Comparison of ENCODE assay signal across 24 mouse cellular contexts in the genomic region with DNA sequence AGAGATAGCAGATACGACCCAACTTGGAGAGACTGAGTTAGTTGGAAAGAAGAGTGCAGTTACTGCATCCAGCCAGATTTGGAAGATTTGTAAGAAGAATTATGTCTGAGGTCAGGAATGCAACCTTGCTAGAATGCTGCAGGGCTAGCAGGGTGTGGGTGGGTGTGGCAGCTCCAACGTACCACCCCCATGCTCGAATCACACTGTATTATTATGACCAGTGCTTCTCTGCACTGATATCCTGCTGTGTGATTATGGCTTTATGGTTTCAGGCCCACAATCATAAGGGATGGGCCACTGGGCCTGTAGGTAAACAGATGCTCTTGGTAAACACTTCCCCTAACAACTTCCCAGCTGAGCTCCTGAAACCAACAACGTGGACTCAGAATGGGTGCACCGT.
DNase-seq lines count a peak whose midpoint lies in the region; ATAC-seq lines count a peak whose summit lies in the region.
"Had no signal": no experiment of that assay in that cellular context is flagged by ENCODE, and none has a peak within 500 bp of the region (broad histone marks: within the 10 kb centered on the region; RNA-seq: fewer than 3 reads in every experiment).

No protein-coding gene starts in this region.

- no peak overlapping the region for H3K9ac ChIP-seq in stomach, embryonic 14.5 days (replicated peaks; ENCODE audit: low read depth, low read length)
- H3K9ac ChIP-seq: embryonic facial prominence, embryonic 13.5 days; hindbrain, embryonic 13.5 days had no signal

- no peak overlapping the region for H3K4me3 ChIP-seq in stomach, embryonic 14.5 days (ENCODE audit: low read depth, low read length)
- H3K4me3 ChIP-seq: embryonic facial prominence, embryonic 13.5 days; erythroblast, embryonic 14.5 days; forebrain, embryonic 10.5 days; heart, embryonic 10.5 days; hindbrain, embryonic 13.5 days had no signal

- 0 out of 2 replicates have a peak, but pooled peaks have one; percentile 25 for ATAC-seq in stomach, embryonic 14.5 days (ENCODE audit: insufficient number of reproducible peaks, insufficient read depth, low FRiP score, low read depth)
- ATAC-seq: CD4-positive, CD25-positive, alpha-beta regulatory T cell, adult 4 months; forebrain, embryonic 14.5 days; hindbrain, postnatal 0 days had no signal

- no peaks in the 10 kb centered on the region for H3K36me3 ChIP-seq in stomach, embryonic 14.5 days (ENCODE audit: control insufficient read depth, insufficient read depth, low read length)
- H3K36me3 ChIP-seq: embryonic facial prominence, embryonic 13.5 days; forebrain, embryonic 10.5 days; heart, embryonic 10.5 days; hindbrain, embryonic 13.5 days had no signal

- H3K4me1 ChIP-seq in stomach, embryonic 14.5 days (ENCODE audit: control insufficient read depth, insufficient read depth, low read length): no peaks in the 10 kb centered on the region
- H3K4me1 ChIP-seq: embryonic facial prominence, embryonic 13.5 days had no signal

- 69% methylated on average over 5 of the region's 5 CpGs for WGBS in stomach, embryonic 14.5 days

- H3K9me3 ChIP-seq in stomach, embryonic 14.5 days (ENCODE audit: control insufficient read depth, low read depth, low read length): no peaks in the 10 kb centered on the region
- H3K9me3 ChIP-seq: embryonic facial prominence, embryonic 13.5 days; forebrain, embryonic 10.5 days; heart, embryonic 10.5 days; hindbrain, embryonic 13.5 days had no signal

- H3K27me3 ChIP-seq in stomach, embryonic 14.5 days (ENCODE audit: control insufficient read depth, insufficient read depth, low read length): no peaks in the 10 kb centered on the region
- H3K27me3 ChIP-seq: embryonic facial prominence, embryonic 13.5 days; hindbrain, embryonic 13.5 days had no signal

- H3K4me2 ChIP-seq in stomach, embryonic 14.5 days (replicated peaks; ENCODE audit: low read depth, low read length): no peak overlapping the region
- H3K4me2 ChIP-seq: embryonic facial prominence, embryonic 13.5 days; hindbrain, embryonic 13.5 days had no signal

- DNase-seq in urinary bladder, postnatal 14 days (ENCODE audit: low spot score): peak; percentile 34
- no peak for DNase-seq in urinary bladder, postnatal 4 days (ENCODE audit: low spot score in 2 of 2)
- peak; percentile 32 for DNase-seq in ZHBTc4 (ENCODE audit: low read depth, low spot score)
- no peak for DNase-seq in thymus, postnatal 14 days
- DNase-seq in gastrocnemius, postnatal 25 days: no peak
- DNase-seq in retina, embryonic 14.5 days (ENCODE audit: low spot score): no peak
- DNase-seq: adrenal gland, postnatal 14 days; B cell, adult 2 months; cerebellum, adult 11-12 months; cerebellum, adult 9-10 months; cerebellum, postnatal 25 days; heart, adult 18-20 months; heart, postnatal 10 days; heart, postnatal 4 days; kidney, adult 11 months had no signal

- H3K27ac ChIP-seq in stomach, embryonic 14.5 days (ENCODE audit: low read length): no peak overlapping the region
- H3K27ac ChIP-seq: embryonic facial prominence, embryonic 13.5 days; forebrain, embryonic 10.5 days; heart, embryonic 10.5 days; hindbrain, embryonic 13.5 days; hindbrain, postnatal 0 days had no signal

Comparison
In these comparisons a context has a peak if more than half of its experiments do, and no peak if none do; other contexts are left out.
1. DNase-seq: peak in urinary bladder, postnatal 14 days (single experiment) and ZHBTc4 (single experiment); none in urinary bladder, postnatal 4 days (0 of 2), thymus, postnatal 14 days (single experiment), gastrocnemius, postnatal 25 days (single experiment) and retina, embryonic 14.5 days (single experiment).